Mouse (Mus musculus) thymus, postnatal 36 days (tissue): ENCODE measurements around the gene Nsun6.

Experiments used
- DNase-seq, 2 experiments: peaks; one replicate each; pipeline ENCODE4 v3.0.0; 2022; ENCODE audit warnings: mixed read lengths in 2 of 2

Gene Nsun6

GRCm38 (mm10) chr2:14989350-14989749 lies 65.5 kb downstream of the Nsun6 start:
- DNase-seq, result peak; percentile 49 to 73

DNA sequence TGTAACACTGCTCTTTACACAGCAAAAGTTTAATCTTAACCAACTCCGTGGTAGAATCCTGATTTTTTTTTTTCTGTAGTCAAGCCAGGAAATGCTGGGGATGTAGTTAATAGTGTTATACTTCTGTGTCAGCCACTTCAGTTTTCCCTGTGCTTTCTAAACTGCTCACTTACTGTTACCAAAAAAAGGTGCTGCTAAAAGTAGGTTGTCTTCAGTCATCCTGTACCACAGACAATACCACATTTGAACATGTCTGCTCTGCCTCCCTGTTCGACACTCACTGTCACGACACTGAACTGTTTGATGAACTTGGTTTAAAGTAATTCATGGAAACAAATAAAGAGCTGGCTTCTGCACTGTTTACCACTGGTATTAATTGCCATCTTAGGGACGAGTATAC lies 66.4 kb downstream of the Nsun6 start:
- DNase-seq, result peak in 1 of 2 experiments; percentile 35

GRCm38 (mm10) chr2:14984029-14984428 lies 70.8 kb downstream of the Nsun6 start:
- no peak for DNase-seq

- DNase-seq, result no peak
Observed at GRCm38 (mm10) chr2:14961493-14961892, 93.4 kb downstream of the Nsun6 start.

GRCm38 (mm10) chr2:14960963-14961488 lies 93.8 kb downstream of the Nsun6 start:
- no peak for DNase-seq

GRCm38 (mm10) chr2:14953090-14953489 lies 101.8 kb downstream of the Nsun6 start:
- DNase-seq, result no peak
